Mouse (Mus musculus) ES-E14 (cell line): ENCODE results near the gene Zfp607b.

Experiments
- CHD2 ChIP-seq: IDR thresholded peaks from 2 replicates; pipeline ENCODE4 v1.6.1; 2014; ENCODE audit warnings: mild to moderate bottlenecking, low read depth, low read length, inconsistent platforms
- ZNF384 ChIP-seq: IDR thresholded peaks from 2 replicates; pipeline ENCODE4 v1.6.1; 2012; ENCODE audit warnings: low read depth, low read length, inconsistent platforms

- no peak for TF ChIP-seq ZNF384
- TF ChIP-seq CHD2, result no peak
Observed at GRCm38 (mm10) chr7:27710402-27710801, 21.3 kb downstream of the Zfp607b start.
